Mouse (Mus musculus) cerebellum, adult 11-12 months (tissue): ENCODE measurements around the gene Srpk2.
"Not testable (repeated sequence)": the region's sequence is repeated elsewhere in the genome, so short reads cannot be mapped to it uniquely, and the experiment has no call there.

Experiments
- DNase-seq: peaks from one replicate; pipeline ENCODE4 v3.0.0; 2022

The Srpk2 gene

DNA sequence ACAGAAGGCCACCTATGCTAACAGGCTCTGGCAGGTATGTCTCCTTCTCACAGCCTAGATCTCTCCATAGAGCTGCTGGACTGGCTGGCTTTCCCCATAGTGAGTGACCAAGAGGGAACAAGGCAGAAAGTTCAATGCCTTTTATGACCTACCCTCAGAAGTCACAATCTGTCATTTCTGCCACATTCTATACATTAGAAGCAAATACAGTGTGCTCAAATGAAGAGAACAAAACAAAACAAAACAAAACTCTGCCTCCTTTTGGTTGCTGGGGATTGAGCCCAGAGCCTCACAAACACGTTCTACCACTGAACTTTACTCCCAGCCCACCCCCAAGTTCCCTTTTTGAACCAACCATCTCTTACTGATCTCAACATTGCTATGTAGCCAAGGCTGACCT is at the start of gene Srpk2:
Gene Srpk2 (minus strand): TSS at position 101 of the 400 bp plus-strand sequence.
- DNase-seq = no peak

- no peak for DNase-seq
These were observed 37.5 kb upstream of the Srpk2 start for GRCm38 (mm10) chr5:23721956-23722355.

DNA sequence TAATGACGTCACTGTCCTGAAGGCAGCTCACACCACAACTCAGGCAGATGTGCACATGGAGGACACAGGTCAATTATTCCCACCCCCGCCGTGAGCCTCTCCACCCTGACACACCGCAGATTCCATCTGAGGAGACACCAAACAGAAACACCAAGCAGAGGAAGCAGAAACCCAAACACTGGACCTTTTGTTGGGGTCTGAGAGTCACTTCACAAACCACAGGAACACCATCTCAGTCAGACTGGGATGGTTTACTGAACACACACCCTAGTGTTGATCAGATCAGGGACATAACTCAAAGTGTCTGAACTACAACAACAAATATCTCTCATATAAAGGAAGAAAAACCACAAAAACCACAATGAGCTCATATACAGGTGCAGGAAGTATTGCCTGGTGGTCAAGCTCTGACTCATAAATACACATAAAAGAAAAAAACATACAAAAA is 34.5 kb upstream of the Srpk2 start:
- no peak for DNase-seq

DNA sequence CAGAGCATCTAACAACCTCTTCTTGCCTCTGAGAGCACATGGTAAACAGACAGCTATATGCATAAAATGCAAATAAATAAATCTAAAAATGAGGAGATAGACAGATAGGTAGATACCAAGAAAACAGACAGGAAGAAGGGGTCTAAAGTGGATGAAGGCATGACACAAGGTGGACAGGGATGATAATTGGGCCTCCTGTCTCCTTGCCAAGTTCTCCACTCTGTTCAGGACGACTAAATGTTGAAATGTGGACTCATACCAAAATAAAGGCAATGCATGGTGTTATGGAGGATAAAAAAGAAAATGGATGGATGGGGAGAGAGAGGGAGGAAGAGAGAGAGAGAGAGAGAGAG is 33.7 kb upstream of the Srpk2 start:
- DNase-seq = no peak

DNA sequence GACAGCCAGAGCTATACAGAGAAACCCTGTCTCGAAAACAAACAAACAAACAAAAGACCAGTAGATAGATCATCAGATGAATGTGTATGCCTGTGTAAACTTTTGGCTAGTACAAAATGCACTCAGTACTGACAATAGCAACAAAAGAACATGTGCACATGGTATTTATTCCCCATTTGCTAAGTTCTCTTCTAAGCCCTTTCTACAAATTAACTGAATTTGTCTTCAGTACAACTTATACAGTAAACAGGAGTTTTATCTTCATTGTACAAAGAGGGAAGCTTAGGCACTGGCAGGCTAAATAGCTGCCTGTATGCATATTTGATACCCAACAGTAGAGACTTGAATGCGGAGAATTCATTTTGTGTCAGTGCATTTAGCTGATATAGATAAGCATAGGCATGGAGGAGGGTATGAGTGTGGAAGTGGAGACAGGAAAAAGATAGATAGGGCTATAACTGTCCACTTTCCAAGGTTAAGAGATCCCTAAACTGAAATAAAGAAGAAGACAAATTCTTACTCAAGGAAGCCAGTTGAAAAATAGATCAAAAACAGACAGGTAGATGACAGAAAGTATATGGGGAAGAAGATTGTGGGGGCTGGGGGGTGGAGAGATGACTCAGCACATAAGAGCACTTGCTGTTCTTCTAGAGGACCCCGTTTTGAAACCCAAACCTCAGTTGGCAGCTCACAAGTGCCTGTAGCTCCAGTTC is 33.2 kb upstream of the Srpk2 start:
- DNase-seq = no peak

DNA sequence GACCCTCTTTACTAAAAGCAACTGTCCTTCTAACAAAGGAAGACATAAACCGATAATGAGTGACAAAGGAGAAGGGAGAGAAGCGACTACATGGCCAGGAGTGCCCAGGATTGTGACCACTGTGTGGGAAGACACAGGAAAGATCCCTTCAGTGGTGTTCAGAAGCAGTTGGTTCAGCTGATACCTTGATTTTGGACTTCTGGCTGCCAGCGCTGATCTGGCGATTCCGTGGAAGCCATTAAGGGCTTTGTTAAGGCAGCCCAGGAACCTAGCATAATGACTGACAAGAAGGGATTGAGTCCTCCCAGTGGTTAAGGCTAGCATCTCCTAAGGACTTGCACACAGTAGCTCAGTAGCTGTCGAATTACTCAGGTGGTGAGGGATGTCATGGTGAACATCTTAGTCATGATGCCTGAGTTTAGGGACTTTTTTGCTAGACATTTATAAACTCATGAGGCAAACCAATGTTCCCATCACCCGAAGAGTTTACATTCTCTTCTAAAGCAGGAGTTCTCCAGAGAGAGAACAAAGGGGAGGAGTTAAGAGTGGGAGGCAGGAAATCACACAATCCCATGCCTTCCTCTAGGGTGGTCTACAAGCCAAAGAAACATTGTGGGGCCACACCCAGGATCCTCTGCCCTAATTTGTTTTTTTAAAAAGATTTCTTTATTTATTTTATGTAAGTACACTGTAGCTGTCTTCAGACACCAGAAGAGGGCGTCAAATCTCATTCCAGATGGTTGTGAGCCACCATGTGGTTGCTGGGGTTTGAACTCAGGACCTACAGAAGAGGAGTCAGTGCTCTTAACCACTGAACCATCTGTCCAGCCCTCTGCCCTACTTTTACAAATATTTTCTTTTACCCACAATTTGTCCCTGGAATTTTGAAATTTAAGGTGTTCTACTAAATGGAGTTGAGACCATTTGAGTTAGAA is 29.3 kb upstream of the Srpk2 start:
- DNase-seq = no peak

GRCm38 (mm10) chr5:23712130-23713001 is 27.9 kb upstream of the Srpk2 start:
- DNase-seq = peak; percentile 76

- not testable (repeated sequence) for DNase-seq
These were observed 27.3 kb upstream of the Srpk2 start for GRCm38 (mm10) chr5:23711671-23712129.

- DNase-seq = no peak
These were observed 26.8 kb upstream of the Srpk2 start for GRCm38 (mm10) chr5:23711244-23711643.

GRCm38 (mm10) chr5:23709661-23710060 is 25.2 kb upstream of the Srpk2 start:
- no peak for DNase-seq

DNA sequence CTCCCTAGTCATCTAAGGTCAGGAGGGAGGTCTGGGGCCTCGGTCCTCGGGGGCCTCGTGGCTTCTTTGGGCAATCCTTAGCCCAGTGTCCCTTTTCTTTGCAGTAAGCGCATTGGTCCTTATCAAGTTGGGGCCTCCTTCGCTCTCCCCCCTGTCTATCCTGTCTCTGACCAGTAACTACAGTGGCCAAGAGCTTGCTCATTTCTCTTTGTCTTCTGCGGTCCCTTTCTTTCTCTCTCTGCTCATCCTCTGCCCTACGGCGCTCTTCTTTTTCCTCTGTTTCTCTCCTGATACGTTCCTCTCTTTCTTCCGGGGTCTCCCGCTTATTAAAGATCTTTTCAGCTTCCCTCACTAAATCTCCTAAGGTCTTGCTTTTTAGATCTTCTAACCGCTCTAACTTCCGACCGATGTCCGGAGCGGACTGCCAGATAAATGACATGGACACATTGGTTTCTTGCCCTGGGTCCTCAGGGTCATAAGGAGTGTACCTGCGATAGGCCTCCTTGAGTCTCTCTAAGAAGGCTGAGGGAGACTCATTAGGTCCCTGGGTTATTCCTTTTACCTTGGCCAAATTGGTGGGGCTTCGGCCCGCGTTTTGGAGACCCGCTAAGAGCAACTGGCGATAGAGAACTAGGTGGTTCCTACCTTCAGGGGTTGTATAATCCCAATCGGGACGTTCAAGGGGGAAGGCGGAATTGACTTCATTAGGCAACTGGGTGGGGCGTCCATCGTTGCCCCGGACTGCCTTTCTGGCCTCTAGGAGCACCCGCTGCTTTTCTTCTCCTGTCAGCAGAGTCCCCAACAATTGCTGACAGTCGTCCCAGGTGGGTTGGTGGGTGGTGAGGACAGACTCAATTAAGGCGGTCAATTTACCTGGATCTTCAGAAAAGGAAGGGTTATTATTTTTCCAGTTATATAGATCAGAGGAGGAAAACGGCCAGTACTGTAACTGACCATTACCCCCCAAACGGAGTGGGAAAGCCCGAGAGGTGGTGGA is 22.5 kb upstream of the Srpk2 start:
- DNase-seq = not testable (repeated sequence)

- DNase-seq = no peak
These were observed 13.0 kb upstream of the Srpk2 start for GRCm38 (mm10) chr5:23697457-23697856.

- no peak for DNase-seq
These were observed 986 bp downstream of the Srpk2 start for GRCm38 (mm10) chr5:23683431-23683830.

GRCm38 (mm10) chr5:23679006-23679405 is 5.4 kb downstream of the Srpk2 start:
- no peak for DNase-seq

DNA sequence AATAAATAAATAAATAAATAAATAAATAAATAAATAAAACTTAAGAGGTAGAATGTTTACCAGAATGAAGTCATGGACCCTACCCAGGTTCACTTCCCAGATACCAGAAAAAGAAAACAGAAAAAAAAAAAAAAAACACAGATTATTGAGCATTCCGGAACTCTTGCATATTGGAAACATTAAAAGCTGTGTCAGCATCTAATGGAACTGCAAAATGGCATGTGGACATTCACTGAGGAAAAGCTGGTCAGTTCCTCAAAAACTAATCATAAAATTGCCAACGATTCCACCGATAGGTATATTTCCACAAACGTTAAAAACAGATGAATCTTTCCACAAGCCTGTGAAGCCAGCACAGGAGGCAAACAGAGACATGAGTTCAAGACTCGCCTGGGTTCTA is 6.5 kb downstream of the Srpk2 start:
- no peak for DNase-seq

- DNase-seq = no peak
These were observed 7.4 kb downstream of the Srpk2 start for GRCm38 (mm10) chr5:23677072-23677453.

DNA sequence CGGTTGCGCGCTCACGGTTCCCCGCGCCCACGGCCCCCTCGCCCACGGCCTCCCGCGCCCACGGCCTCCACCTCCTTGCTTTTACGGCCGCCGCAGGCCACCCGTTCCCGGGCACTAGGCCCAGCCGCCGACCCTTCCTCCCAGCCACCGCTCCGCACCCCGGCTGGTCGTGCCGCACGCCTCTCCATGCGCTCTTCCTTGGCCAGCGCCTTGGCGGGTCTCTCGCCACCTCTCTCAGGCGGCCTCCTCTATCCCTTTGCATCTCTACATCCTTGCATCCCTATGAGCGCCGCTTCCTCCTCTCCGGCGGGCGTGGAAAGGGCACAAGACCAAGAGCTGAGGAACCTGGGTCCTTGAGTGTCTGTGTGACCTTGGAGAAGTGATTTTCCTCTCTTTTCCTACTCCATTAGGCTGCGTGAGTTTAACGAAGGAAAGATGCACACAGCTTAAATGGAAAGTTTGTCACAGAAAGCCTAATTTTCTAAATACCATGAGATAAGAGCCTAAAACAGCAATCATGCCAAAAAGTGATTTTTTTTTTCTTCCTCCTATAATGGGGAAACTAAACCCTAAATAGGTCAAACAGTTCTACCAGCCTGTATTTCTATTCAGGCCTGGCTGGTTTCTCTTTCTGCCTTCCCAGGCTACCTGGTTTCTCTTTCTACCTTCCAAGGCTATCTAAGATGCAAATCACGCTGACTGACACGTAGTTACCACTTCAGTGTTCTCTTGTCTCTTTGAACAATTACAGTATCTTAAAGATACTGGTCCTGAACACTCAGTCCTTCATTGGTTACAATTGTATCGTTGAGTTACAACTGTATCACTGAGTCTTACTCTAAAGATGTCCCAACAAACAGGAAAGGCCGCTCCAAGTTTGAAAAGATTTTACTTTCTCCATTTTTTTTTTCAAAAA is 8.0 kb downstream of the Srpk2 start:
- peak; percentile 54 for DNase-seq

GRCm38 (mm10) chr5:23675499-23676155 is 8.8 kb downstream of the Srpk2 start:
- DNase-seq = peak; percentile 68

DNA sequence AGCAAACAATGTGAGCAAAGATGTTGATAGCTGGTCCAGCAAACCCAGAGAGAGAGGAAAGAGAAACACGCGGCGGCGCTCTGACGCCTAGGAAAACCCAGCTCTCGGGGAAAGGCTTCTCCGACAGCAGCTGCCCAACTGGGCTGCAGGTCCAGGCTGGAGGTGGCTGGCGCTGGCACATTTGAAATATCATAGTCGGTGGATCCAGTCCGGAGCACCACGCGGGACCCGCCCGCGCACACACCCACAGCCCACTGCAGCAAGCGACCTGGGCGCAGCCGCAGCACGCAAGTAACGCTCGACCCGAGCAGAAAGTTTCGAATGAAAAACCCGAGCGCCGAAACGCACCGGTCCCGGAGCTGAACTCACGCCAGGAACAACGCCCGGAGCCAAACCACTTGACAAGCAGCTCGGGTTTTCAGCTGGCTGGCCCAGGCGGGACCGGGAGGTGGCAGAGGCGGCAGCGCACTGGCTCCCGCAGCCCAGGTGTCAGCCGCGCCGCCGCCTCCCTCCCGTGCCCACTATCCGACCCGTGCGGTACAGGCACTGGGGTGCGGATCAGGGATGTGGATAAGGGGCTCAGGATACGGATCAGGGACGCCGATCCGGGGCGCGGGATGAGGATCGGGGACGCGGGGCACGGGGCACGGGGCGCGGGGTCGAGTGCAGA is 9.5 kb downstream of the Srpk2 start:
- DNase-seq = peak; percentile 49
